Mouse (Mus musculus) cerebellum, adult 2 months (tissue): ENCODE results near the gene Iffo2.

ENCODE experiments used
- CTCF ChIP-seq: fragments of 200-500 bp; IDR thresholded peaks from 2 replicates; pipeline ENCODE4 v1.5.1; 2011; ENCODE audit warnings: low read depth, mild to moderate bottlenecking, control low read depth, low read length, moderate library complexity, borderline replicate concordance; ENCODE audit not compliant: insufficient read depth
- POLR2A ChIP-seq: fragments of 200-500 bp; IDR thresholded peaks from 2 replicates; pipeline ENCODE4 v1.6.1; 2011; ENCODE audit warnings: low read length, control low read depth, borderline replicate concordance; ENCODE audit not compliant: insufficient read depth

GRCm38 (mm10) chr4:139669847-139670246 lies 139.5 kb downstream of the Iffo2 start:
- TF ChIP-seq CTCF, result peak; percentile 99
- no peak for TF ChIP-seq POLR2A
